Mouse (Mus musculus): ENCODE results near the gene Zfp820. TPM values are rescaled to one million over a fixed set of nuclear protein-coding genes. Genes with fewer than 3 reads are reported as not detected.
"Not testable (repeated sequence)": the region's sequence is repeated elsewhere in the genome, so short reads cannot be mapped to it uniquely, and the experiment has no call there.

Gene Zfp820
- 1 to 10 TPM; 1.5 to 2.7 TPM for total RNA-seq (2021)
- long read RNA-seq, experiment 1, partial matches to known transcripts = 0 of 3 reads
- long read RNA-seq, experiment 1, other reads (novel, unspliced or antisense) = 1 of 3 reads
- long read RNA-seq, experiment 2, partial matches to known transcripts = 0 of 1 reads
- long read RNA-seq, experiment 2, other reads (novel, unspliced or antisense) = 1 of 1 reads

DNA sequence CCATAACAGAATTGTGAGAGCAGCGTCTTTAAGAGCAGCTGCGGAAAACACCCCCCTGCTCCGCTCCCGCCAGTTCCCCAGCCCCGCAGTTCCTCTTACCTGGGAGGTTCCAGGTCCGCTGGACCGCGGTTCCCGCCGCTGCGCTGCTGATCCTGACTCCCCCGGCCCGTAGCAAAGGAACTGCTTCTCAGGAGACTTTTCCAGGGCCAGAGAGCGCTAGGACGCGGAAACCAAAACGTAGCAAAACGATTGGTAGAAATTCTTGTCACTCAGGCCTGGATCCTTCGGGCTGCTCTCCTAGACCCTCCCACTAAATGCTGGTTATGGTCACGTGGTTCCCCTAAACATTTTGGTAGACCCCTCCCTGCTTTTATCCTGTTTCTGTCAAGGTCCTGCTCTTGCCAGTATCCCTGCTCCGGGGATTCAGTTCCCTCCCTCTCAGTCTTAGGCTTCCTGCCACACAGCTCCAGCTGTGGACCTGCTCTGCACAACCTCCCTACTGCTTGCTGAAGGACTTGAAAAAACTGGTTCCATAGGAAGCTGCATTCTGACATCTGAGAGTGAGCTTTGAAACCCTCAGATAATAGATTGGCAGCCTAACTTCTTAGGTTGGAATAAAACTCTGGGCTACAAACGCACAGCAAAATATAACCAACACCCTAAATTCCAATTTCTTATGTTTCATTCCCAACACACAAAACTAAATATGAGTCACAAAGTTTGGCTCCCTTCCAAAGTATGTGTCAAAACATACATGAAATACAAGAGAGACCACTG is at the start of gene Zfp820:
Gene Zfp820, minus strand, starts transcription at position 228 of the 777 bp plus-strand sequence.
- DNase-seq = peak; percentile 52 to 73

DNA sequence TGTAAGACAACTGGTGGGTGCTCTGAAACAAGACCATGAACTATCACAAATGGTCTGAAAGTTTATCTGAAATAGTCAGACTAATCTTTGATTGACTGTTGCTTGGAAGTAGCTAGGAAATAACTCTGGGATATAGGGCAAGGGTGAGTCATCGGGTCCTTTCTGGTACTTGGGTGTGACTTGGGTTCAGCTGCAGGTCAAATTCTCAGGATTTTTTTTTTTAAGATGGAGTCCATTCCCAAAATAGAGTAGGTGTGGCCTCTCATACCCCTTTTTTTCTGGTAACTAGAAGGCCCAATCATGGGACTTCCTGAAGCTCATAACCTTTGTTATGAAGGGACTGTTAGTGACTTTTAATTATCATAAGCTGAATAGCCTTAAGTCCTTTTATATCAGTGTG is 25.7 kb upstream of the Zfp820 start:
- DNase-seq = no peak

DNA sequence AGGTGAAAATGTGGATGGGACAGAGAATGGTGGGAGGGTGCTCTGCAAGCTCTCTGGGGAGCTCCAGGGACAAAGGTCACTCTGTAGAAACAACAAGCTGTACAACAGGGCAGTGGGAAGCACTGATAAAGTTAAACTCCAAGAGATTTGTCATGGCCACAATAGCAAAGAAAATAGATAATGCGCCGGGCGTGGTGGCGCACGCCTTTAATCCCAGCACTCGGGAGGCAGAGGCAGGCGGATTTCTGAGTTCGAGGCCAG is 680 bp upstream of the Zfp820 start:
- DNase-seq = not testable (repeated sequence)

DNA sequence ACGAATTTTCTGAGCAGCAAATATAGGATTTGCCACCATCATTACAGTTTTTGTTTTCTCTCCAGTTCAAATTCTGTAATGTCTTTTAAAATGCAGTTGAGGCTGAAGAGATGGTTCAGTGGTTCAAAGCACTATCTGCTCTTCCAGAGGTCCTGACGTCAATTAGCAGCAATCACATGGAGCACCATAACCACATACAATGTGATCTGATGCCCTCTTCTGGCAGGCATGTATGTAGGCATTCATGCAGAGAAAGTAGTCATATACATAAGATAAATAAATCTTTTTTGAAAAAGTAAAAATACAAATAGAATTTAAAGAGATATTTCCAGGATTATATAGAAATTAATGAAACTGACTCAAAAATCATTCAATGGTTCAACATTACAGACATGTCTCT is 7.1 kb downstream of the Zfp820 start:
- no peak for DNase-seq

DNA sequence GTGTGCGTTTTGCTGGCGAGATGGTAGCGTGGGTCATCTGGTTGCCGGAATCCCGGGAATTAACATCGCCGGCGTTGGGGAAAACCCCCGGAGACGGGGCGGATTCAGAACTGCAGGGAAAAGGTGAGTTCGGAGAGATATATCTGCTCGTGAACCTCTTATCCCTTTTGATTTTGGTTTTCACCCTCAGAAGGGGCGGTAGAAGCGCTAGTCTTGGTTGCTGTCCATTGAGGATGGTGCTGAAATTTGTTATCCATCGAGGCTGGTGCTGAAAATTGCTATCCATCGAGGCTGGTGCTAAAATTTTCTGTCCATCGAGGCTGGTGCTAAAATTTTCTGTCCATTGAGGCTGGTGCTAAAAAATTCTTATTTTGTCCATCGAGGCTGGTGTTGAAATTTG is 44.2 kb downstream of the Zfp820 start:
- not testable (repeated sequence) for DNase-seq

DNA sequence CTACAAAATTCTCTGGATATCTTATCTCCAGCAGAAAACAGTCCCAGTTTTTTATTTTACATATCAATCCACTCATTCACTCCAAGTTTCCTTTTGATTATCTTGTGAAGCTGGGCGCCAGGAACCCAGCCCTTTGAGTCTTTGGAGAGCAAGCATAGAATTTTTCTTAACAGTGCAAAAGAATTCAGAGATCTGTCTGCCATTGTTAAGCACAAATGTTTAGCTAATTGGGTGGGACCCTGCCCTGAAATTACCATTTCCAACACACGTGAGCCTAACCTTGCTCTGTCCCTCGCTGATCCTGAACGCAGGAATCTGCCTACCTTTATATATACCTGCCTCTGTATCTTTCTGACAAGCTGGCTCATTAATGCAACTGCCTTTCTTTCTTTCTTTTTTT is 53.3 kb downstream of the Zfp820 start:
- DNase-seq = no peak

DNA sequence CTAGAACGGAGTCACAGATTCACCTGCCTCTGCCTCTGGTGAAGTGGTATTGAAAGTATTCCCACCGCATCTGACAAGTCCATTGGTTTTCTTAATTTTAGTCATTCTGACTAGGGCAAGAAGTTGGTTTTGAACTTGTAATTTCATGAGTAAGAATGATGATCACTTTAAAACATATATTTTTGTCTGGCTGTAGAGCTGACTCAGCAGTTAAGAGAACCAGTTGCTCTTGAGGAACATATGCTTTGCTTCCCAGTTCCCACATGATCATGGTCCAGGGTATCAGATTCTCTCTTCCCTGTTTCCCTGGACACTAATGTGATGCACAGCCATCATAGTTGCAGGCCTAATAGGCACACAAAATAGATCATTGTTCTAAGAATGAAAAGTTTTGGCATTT is 75.2 kb downstream of the Zfp820 start:
- DNase-seq = no peak

Other genes starting within 250 kb of the Zfp820 start
- gene Zfp983, start 195.1 kb downstream of the Zfp820 start, total RNA-seq (2021) = 1 to 10 TPM; 7.1 to 8.1 TPM
- gene Gm10226, start 153.9 kb downstream of the Zfp820 start, total RNA-seq (2021) = 1 to 10 TPM in 1 of 2 experiments, not detected in 1; 2.9 TPM
- 1 to 10 TPM; 6.1 to 6.3 TPM for gene Zfp760, start 138.0 kb downstream of the Zfp820 start, total RNA-seq (2021)
- gene Zfp229, start 115.0 kb downstream of the Zfp820 start, total RNA-seq (2021) = 10 to 100 TPM in 1 of 2 experiments, 1 to 10 TPM in 1; 9.9 to 11.6 TPM
- 1 to 10 TPM; 1.8 to 2.5 TPM for gene Zfp995, start 64.2 kb upstream of the Zfp820 start, total RNA-seq (2021)
- 1 to 10 TPM; 8.6 to 9.2 TPM for gene Zfp942, start 116.7 kb upstream of the Zfp820 start, total RNA-seq (2021)
- gene Zfp943, start 116.8 kb upstream of the Zfp820 start, total RNA-seq (2021) = 10 to 100 TPM; 12.0 to 13.7 TPM

Data from adrenal gland, postnatal 36 days (tissue).